Mouse (Mus musculus): Measurements from ENCODE around the gene Gm13697.
"Not testable (repeated sequence)": the region's sequence is repeated elsewhere in the genome, so short reads cannot be mapped to it uniquely, and the experiment has no call there.

DNA sequence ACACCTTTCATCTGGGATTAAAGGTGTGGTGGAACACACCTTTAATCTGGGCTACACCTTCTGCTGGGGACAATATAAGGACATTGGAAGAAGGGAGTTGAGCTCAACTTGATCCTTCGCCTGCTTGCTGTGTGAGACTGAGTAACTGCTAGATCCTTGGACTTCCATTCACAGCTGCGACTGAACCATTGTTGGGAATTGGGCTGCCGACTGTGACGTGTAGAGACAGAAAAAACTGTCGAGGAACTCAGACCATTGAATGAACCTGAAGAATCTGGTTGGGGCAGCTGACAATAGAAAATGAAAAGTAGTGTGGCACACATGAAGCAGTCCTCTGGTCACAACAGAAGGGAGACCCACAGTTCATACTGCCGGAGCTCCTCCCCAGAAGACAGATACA lies 5.7 kb downstream of the Gm13697 start, which contains the start of gene Gm13691:
- TF ChIP-seq MYOD1 (IDR thresholded peaks at IDR 0.05; ENCODE audit: control insufficient read depth in 1 of 3, insufficient read length in 2 of 3, low read depth in 2 of 3); REST (IDR thresholded peaks at IDR 0.05; ENCODE audit: insufficient read depth, insufficient read length); USF1 (IDR thresholded peaks at IDR 0.05; ENCODE audit: low read depth); POLR2A (IDR thresholded peaks at IDR 0.05; ENCODE audit: insufficient read length, low read depth); MAX (IDR thresholded peaks at IDR 0.05; ENCODE audit: low read depth); E2F4 (IDR thresholded peaks at IDR 0.05; ENCODE audit: insufficient read depth); TCF3 (IDR thresholded peaks at IDR 0.05; ENCODE audit: insufficient read length, low read depth); MYOG (IDR thresholded peaks at IDR 0.05; ENCODE audit: control insufficient read depth in 1 of 3, insufficient read depth in 1 of 3, insufficient read length in 2 of 3, low read depth in 2 of 3); CEBPB (IDR thresholded peaks at IDR 0.05; ENCODE audit: insufficient read depth, poor library complexity, severe bottlenecking); POLR2AphosphoS2 (IDR thresholded peaks at IDR 0.05; ENCODE audit: insufficient read length, low read depth): not testable (repeated sequence)

Measured in myocyte (in vitro differentiated cells).